Comparison of ENCODE assay signal across 8 mouse cellular contexts in the genomic region with DNA sequence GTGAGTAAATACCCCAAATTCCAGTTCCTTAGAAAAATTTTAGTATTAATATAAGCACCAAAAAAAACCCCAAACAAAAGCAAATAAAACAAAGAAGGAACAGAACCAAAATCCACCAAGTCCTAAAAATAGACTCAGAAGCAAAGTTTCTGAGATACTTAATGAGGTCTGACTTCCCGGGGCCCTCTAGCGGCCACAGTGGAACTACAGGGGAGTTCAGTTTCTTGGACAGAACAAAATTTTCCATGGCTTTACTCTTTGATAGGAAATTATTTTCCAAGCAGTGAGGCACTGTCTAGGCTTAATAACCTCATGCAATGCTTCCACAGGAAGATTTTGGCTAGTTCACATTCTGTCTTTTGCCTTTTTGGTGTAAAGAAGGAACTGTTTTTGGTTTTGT. TPM values are rescaled to one million over a fixed set of nuclear protein-coding genes. Genes with fewer than 3 reads are reported as not detected.
DNase-seq lines count a peak whose midpoint lies in the region.

No protein-coding gene starts in this region.

- intact Hi-C loops in heart, postnatal 36 days (cut with DNase I): loop anchor here (2.0 to 10.0 kb wide), 2 partner anchors 19 to 1349 kb away; a partner anchor contains a TSS
- intact Hi-C loops in left cerebral cortex, postnatal 25 days (cut with DNase I): no loop called here

- peak; percentile 75 to 84 for DNase-seq in left cerebral cortex, adult 18-20 months (ENCODE audit: low spot score in 2 of 2)
- no peak for DNase-seq in left cerebral cortex, adult 11 months (ENCODE audit: low spot score)
- peak; percentile 67 for DNase-seq in adrenal gland, adult 8-10 months
- peak; percentile 82 for DNase-seq in embryo, embryonic 10.5 days (ENCODE audit: low spot score)
- peak; percentile 85 to 93 for DNase-seq in heart, postnatal 36 days
- peak; percentile 69 to 72 for DNase-seq in left cerebral cortex, postnatal 25 days (ENCODE audit: low spot score in 2 of 2)
- peak; percentile 71 for DNase-seq in ovary, postnatal 36 days (ENCODE audit: low spot score)
- DNase-seq in thymus, postnatal 36 days: peak; percentile 40 to 57

RNA-seq across cellular contexts. Expression of a gene that starts 12.2 kb away (rescaled TPM):
- under 1 TPM; 0.65 to 0.77 TPM for total RNA-seq in left cerebral cortex, adult 18-20 months (2021)
- total RNA-seq in adrenal gland, adult 8-10 months (2022): 10 to 100 TPM; 13.1 to 26.6 (median 17.2) TPM
- 10 to 100 TPM in 1 of 2 experiments, 1 to 10 TPM in 1; 8.0 to 23.8 TPM for total RNA-seq in heart, postnatal 36 days (2021)
- under 1 TPM; 0.28 to 0.92 TPM for total RNA-seq in left cerebral cortex, postnatal 25 days (2021)

RNA-seq across cellular contexts. Expression of a gene that starts 24.9 kb away (rescaled TPM):
- total RNA-seq in left cerebral cortex, adult 18-20 months (2021): 10 to 100 TPM; 19.9 to 22.3 TPM
- 10 to 100 TPM in 3 of 4 experiments, 1 to 10 TPM in 1; 9.1 to 26.0 (median 18.5) TPM for total RNA-seq in adrenal gland, adult 8-10 months (2022)
- total RNA-seq in heart, postnatal 36 days (2021): 1 to 10 TPM; 4.6 to 9.9 TPM
- total RNA-seq in left cerebral cortex, postnatal 25 days (2021): 10 to 100 TPM; 20.2 to 21.1 TPM

RNA-seq across cellular contexts. Expression of a gene that starts 29.0 kb away (rescaled TPM):
- total RNA-seq in left cerebral cortex, adult 18-20 months (2021): 10 to 100 TPM; 28.6 to 31.1 TPM
- 10 to 100 TPM; 15.8 to 21.4 (median 20.1) TPM for total RNA-seq in adrenal gland, adult 8-10 months (2022)
- total RNA-seq in heart, postnatal 36 days (2021): 10 to 100 TPM; 13.4 to 23.5 TPM
- total RNA-seq in left cerebral cortex, postnatal 25 days (2021): 10 to 100 TPM; 30.0 to 32.2 TPM

Comparison
In these comparisons a context has a peak if more than half of its experiments do, and no peak if none do; other contexts are left out.
1. RNA of a gene that starts 12.2 kb away (total RNA-seq): 8.0 to 23.8 TPM in heart, postnatal 36 days and 13.1 to 26.6 TPM in adrenal gland, adult 8-10 months; 0.28 to 0.92 TPM in left cerebral cortex, postnatal 25 days and 0.65 to 0.77 TPM in left cerebral cortex, adult 18-20 months; every median in the first group is over 4 times any median in the second.